Mouse (Mus musculus) cerebellum, adult 2 months (tissue): ENCODE measurements around the gene Hist1h3f.
"Not testable (repeated sequence)": the region's sequence is repeated elsewhere in the genome, so short reads cannot be mapped to it uniquely, and the experiment has no call there.

Source experiments
- CTCF ChIP-seq: fragments of 200-500 bp; IDR thresholded peaks from 2 replicates; pipeline ENCODE4 v1.5.1; 2011; ENCODE audit warnings: low read depth, mild to moderate bottlenecking, control low read depth, low read length, moderate library complexity, borderline replicate concordance; ENCODE audit not compliant: insufficient read depth
- POLR2A ChIP-seq: fragments of 200-500 bp; IDR thresholded peaks from 2 replicates; pipeline ENCODE4 v1.6.1; 2011; ENCODE audit warnings: low read length, control low read depth, borderline replicate concordance; ENCODE audit not compliant: insufficient read depth

- not testable (repeated sequence) for TF ChIP-seq POLR2A, CTCF
Measured at GRCm38 (mm10) chr13:23591886-23592285, 48.0 kb downstream of the Hist1h3f start.
